Mouse (Mus musculus) megakaryocyte-erythroid progenitor cell, adult 5-6 weeks (primary cell): ENCODE measurements around the gene Lypd1. TPM values are rescaled to one million over a fixed set of nuclear protein-coding genes. Genes with fewer than 3 reads are reported as not detected.

Source experiments
- ATAC-seq: replicated peaks from 2 replicates; pipeline ENCODE4 v1.8.0; 2016; ENCODE audit warnings: mild to moderate bottlenecking, inconsistent platforms; ENCODE audit not compliant: severe bottlenecking, poor library complexity, low FRiP score, low TSS enrichment
- total RNA-seq, 2 experiments: library from RNA; stranded (forward) in 1 of 2; stranded (reverse) in 1 of 2; fragments of 200-1000, 215-1000 nt in 1 of 2; fragments of >200 nt in 1 of 2; fragmentation: Nextera tagmentation in 1 of 2; gene quantifications; 2 replicates each; pipeline ENCODE4 v1.2.3; 2014 to 2017

Gene Lypd1
- total RNA-seq (2014; fragmentation: Nextera tagmentation) (not detected in 2 replicates), total RNA-seq (2017) (not detected in 2 replicates)

GRCm38 (mm10) chr1:125912601-125913600 lies at the start of gene Lypd1:
TSS of gene Lypd1 (minus strand) at chr1:125913101.
- no peak for ATAC-seq

- ATAC-seq, result no peak
Observed at GRCm38 (mm10) chr1:125951026-125951425, 38.1 kb upstream of the Lypd1 start.

GRCm38 (mm10) chr1:125949076-125949475 lies 36.2 kb upstream of the Lypd1 start:
- ATAC-seq, result no peak

DNA sequence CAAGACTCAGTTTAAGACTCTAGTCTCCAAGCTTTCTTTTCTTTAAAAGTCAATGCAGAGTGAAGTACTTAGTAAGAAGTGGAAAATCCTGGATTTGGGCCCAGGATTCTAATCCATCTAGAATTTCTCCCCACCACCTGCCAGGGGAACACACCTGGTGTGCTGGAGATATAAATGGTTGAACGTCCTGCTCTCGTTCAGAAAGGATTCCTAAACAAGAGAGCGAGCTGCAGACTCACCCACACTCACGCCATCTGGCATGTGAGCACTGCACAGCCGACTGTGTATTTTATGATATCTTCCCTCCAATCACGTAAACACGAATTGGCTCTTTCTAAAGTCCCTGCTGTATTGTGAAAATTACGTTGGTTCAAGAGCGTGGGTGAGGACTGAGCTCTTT lies 32.2 kb upstream of the Lypd1 start:
- no peak for ATAC-seq

DNA sequence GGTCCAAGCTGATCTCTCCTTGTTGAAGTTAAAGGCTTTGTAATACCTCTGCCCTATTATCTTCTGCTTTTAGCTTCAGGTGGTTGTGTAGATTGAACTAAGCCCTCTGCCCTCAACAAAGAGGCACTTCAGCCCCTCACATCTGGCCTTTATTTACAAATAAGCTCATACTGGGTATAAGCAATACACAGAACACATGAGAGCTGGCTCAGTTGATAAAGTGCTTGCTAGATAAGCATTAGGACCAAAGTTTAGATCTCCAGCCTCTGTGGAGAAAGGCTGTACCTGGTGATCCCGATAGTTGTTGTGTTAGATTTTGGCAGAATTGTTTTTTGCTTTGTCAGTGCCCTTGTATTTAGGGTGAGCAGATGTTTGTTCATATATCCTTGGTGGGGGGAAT lies 30.4 kb upstream of the Lypd1 start:
- no peak for ATAC-seq

DNA sequence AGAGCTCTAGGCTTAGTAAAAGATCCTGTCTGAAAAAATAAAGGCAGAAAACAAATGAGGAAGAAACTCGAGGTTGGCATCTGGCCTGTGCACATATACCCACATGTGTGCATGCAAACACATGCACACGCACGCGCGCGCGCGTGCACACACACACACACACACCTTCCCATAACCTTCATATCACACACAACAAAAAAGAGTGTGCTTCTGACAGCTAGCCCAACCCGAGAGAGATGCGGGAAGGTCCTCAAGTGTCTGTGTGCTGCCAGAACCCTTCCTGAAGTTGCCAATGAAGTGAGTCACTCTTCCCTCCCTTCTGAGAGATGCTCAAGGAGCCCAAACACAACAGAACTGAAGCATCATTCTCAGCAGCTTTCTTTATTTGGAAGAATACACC lies 12.6 kb upstream of the Lypd1 start:
- no peak for ATAC-seq

DNA sequence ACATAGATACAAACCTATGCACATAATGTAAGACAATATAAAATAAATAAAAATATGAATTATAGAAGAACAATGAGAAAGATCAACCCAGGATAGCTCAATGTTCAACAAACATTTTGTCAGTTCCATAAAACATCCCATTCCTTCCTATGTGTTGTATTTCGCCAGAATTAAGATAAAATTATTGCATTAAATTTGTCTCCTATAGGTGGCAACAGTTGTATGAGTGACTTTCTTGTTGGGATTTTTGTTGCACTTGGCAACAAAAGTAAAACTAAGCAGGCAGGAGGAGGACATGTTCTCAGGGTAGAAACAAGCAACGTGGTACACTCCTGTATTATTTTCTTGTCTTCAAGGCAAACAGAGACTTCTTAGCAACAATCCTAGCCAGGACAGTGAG lies 10.2 kb upstream of the Lypd1 start:
- ATAC-seq, result no peak

GRCm38 (mm10) chr1:125920696-125921095 lies 7.8 kb upstream of the Lypd1 start:
- no peak for ATAC-seq

GRCm38 (mm10) chr1:125911901-125912445 lies 928 bp downstream of the Lypd1 start:
- no peak for ATAC-seq

DNA sequence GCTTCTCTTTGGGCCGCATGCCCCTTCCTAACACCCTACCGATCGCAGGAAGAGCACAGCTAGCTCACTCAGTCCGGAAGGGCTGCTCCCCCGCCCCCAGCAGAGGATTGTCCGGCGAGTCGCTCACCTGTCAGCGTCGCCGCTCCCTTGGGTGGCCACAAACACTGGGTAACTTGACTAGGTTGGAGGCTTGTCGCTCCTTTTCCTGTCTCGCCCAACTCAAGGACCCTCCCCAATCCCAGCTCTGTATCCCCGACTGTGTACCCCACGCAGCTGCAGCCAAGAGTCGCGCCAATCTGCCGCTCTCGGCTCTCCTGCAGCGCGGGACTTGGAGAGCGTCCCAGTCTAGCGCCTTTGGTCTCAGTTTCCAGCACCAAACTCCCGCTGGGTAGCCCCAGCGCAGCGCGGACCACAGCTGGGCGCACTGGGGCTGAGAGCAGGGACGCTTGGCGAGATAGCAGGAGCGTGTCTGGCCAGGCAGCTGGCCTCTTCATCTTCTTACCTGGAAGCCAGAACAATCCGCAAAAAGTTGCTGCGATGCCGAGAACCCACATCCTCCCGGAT lies 1.5 kb downstream of the Lypd1 start:
- ATAC-seq, result no peak

DNA sequence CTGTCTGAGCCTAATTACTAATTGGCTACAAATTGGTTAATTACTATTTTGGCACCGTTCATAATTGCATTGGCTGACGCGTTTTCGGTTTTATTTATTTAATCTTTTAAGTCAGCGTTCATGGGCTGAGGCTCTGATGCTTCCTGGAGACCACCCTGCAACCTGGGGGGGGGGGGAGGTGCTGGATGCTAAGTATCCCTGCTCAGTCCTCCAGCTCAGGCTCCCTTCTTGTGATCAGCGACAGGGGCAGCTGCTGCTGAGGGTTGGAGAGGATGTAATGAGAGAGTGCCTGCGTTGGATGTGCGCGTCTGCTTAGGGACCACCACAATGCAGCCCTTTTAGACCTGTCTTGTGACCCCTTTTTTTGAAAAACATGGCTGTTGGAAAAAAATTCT lies 2.0 kb downstream of the Lypd1 start:
- no peak for ATAC-seq

DNA sequence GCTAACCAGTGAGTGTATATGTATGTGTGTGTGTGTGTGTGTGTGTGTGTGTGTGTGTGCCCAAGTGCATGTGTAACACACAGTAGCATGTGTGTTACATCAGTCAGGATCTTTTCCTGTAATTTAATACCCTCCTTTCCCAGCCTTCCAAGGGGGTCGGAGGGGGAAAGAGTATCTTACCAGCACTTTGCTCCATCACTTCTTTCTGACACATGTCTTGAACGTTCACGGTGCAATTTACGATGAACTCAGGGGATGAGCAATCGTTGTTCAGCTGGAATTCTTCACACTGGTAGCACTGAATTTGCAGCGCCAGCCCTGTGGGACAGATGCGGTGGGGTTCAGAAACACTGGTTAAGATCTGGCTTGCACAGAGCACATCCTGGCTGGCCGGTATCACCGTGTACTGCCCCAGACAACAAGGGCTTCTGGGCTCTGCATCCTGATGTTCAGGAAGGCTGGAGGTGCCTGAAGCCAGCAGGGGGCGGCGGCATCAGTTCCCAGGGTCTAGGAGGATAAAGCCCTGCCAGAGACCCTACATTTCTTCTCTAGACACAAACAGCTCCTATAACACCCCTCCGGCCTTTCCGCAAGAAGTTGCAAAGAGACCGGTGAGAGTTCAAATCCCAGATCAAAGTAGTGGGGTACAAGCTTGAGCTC lies 2.6 kb downstream of the Lypd1 start:
- no peak for ATAC-seq

- no peak for ATAC-seq
Observed at GRCm38 (mm10) chr1:125893158-125893557, 19.7 kb downstream of the Lypd1 start.

DNA sequence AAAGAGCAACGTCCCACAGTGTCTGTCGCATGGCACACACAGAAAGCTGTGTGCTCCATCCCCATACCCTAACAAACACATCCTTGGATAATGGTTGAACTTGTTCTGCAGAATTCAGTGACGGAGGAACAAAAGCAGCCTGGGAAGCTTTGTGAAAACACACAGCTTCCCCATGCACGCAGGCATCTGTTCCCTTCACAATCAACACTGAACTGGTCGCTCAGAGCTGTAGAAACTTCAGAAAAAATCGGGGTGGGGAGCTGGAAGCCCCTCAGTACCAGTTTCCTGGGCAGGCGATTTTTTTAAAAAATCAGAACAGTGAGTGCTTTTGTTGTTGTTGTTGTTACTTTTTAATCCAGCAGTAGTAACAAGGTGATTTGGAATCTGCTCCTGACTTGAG lies 42.8 kb downstream of the Lypd1 start:
- no peak for ATAC-seq

GRCm38 (mm10) chr1:125858631-125859030 lies 54.3 kb downstream of the Lypd1 start:
- no peak for ATAC-seq

GRCm38 (mm10) chr1:125854646-125855045 lies 58.3 kb downstream of the Lypd1 start:
- no peak for ATAC-seq

DNA sequence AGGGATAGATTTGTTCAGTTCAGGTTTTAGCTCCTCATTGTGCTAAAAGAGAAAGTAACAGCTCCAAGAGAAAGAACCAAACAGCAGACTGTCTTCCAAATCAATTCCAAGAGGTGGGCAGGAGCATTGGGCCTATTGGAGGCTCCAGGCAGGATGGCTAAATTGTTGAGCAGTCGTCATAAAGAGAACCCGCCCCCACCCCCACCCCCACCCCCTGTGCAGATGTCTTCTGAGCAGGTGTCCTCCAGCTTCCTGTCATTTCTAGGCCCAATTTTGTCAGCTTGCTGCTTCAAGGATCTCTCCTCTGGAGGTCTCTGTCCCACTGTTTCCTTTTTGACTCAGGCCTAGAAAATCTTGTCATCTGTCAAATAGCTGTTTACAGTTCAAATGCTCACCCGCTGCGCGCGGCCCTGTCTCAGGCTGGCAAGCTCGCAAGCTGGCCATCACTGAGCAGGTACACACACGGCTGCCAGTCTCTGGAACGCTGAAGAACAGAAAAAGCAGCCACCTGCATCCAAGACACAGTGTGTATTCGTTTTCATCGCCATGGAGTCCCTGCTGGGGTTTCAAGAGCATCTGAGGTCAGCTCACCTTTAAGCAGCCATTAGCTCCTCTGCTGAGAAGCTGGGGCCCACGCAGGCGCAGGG lies 73.0 kb downstream of the Lypd1 start:
- ATAC-seq, result no peak

DNA sequence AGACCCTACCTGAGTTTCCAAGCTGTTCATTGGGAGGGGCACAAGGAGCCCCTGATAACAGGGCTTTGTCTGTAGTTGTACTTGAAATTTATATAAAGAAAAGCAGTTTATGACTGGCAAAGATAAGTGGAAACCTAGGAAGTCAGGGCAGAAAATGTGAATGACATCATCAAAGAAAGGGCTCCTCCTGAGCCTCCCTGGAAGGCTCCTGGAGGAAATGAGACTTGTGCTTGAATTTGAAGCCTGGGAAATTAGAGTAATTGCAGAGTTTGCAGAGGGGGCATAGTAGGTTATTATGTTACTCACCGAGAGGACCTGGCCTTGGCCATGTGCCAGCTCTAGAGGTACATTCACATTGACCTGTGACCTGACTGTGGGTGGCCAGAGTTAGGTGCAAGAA lies 75.4 kb downstream of the Lypd1 start:
- ATAC-seq, result no peak

DNA sequence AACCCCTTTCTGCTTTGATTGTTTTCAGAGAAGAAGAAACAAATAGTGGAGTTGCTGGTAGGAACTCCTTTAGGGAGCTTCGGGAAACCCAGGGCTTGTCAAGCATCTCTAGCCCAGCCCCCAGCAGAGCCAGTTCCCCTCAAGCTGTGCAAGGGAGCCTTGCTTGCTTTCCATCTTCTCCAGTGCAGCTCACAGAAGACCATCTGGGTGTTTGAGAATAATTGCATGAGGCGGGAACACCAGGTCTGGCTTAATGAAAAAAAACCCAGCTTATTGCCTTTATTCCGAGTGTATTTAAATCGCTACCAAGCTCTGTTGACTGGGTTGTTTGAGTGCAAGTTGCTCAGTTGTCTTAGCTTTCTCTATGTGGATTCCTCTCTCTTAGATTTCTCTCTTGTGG lies 89.3 kb downstream of the Lypd1 start:
- no peak for ATAC-seq

DNA sequence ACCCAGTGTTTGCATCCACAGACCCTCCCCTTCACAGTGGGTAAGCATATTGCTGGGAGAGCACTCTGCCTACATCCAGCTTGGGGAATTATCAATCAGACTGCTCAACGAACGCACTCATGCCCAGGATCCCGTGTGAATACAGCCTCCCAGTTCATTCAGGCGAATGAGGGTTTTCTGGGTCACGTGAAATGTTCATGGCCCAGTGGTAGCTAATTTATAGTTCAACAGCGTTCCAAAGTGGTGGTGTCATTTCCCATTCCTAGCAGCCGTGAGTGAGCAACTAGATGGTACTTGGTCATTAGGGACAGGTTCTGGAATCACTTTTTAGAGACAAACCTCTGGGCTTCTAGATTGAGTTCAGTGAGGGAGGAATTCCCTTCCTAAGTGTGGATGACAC lies 91.8 kb downstream of the Lypd1 start:
- ATAC-seq, result no peak
